Mouse (Mus musculus): ENCODE data around the gene Pitpnm1.

The Pitpnm1 gene

GRCm38 (mm10) chr19:4154437-4155222 is 54.8 kb downstream of the Pitpnm1 start:
- peak; percentile 46 to 58 for DNase-seq (ENCODE audit: low spot score in 2 of 2)

DNA sequence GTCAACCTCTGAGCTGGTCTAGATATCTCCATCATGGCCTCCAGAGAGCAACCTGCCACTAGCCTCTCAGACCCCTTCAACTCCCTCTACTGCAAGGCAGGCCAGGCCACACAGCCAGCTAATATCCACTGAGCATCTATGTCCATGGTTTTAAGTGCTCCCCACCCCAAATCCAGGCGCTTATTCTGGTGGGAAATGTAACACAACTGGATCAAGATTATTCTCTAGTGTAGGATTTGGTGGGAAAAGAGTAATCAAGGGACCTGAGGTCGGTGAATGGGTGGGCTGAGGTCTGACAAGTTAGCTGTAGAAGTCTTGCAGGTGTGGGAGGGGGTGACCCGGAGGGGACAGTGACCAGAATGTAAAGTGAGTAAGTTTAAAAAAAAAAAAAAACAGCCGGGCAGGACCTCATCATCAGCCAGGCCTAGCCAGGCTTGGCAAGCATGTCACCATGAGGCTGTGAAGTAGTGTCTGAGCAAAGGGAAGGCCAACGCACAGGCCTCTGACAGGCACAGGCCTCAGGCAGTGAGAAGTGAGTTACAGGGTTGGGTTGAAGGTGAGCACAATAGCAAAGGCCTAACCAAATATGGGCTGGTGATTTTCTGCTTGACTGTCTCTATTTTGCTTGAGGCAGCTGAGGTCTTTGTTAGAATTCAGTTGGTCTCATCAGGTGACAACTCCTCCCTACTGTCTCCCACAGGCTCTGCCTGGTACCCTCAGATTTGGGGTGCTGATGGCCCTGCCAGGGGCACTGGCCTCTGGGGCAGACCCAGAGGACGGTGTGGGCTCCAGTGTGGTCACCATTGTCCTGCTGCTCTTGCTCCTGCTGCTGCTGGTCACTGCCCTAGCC is 55.6 kb downstream of the Pitpnm1 start:
- DNase-seq (ENCODE audit: low spot score in 2 of 2): peak in 1 of 2 experiments; percentile 32

DNA sequence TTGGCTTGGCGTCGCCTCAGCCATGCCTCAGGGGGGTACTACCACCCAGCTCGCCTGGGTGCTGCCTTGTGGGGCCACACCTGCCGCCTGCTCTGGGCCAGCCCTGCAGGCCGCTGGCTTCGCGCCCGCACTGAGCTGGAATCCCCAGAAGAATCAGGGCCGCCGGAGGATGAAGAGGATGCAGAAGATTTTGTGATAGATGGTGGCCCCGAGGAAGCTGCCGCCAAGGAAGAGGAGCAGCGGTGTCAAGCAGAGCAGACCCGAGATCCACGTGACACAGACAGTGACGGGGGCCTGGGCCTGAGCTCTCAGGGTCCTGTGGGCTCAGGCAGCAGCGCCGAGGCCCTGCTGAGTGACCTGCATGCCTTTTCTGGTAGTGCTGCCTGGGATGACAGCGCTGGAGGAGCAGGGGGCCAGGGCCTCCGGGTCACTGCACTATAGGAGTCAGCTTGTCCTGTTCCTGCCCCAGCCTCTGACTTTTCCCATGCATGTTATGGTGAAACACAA is 56.3 kb downstream of the Pitpnm1 start:
- DNase-seq (ENCODE audit: low spot score in 2 of 2): no peak

DNA sequence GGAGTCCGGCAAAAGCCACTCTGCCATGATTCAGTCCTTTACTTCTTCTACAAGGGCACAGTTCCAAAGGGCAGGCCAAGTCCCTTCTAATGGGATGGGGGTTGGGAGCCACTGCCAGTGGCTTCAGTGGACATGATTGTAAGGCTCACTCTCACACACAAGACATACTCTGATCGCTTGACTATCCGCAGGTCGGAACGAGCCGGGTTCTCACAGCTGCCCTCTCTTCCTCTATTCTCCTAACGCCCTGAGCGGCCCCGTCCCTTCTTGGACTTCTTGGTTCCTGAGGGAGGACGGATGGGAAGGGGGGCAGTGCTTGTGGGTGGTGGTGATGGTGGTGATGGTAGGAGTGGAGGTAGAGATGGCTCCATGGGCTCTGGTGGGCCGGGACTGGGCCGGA is 57.0 kb downstream of the Pitpnm1 start:
- no peak for DNase-seq (ENCODE audit: low spot score in 2 of 2)

DNA sequence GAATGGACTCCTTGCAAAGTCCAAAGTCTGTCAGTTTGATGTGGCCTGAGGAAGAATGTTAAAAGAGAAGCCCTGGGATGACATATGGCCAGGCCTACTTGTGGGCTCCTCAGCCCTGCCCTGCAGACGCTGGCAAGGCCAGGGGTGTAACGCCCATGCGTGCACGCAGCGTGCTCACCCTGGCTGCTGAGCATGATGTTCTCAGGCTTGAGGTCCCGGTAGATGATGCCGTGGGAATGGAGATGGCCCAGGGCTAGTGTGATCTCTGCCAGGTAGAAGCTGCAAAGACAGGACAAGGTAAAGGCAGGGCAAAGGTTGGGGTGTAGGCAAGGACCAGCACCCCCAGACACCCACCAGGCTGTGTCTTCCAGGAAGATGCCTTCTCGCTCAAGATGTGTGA is 59.3 kb downstream of the Pitpnm1 start:
- DNase-seq (ENCODE audit: low spot score in 2 of 2): no peak

DNA sequence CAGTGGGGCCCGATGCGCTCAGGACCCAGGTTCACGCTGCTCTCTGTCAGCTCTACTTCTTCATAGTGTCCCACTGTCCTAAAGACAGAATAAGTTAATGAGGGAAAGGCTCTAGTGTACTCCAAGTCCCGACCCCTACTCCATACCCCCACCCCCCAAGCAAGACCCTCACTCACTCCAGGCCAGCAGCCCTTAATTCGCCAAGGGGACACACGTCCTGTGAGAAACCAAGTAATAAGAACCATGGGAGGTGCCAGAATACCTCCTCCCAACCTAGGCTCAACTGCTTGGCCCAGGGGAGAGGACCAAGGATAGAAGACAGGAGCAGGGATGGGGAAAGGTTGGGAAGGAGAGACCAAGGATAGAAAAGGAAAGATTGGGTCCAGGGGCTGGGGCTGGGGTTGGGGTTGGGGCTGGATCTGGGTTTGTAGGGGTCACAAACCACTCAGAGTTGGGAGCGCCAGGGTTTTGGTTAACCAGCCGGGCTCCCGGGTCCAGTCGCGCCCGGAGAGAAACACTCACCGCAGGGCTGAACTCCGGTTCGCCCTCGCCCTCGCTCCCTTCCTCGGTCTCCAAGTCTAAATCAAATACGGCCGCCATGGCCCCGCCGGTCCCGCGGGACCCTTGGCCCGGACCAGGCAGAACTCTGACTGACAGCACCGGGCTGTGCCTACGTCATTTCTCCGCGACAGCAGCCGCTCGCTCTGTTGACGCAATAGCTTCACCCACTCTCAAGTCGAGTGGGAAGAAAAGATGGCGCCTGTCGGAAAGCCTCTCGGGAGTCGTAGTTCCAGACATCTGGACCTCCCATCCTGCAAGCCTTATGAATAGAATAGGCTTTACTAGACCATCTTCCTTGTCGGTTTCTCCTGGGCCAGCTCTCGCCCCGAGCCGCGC is 63.1 kb downstream of the Pitpnm1 start, which contains the start of gene Rps6kb2:
TSS of gene Rps6kb2 (minus strand) at position 709 of the 897 bp plus-strand sequence.
- peak; percentile 89 to 94 for DNase-seq (ENCODE audit: low spot score in 2 of 2)

- no peak for DNase-seq (ENCODE audit: low spot score in 2 of 2)
These were observed 63.7 kb downstream of the Pitpnm1 start for GRCm38 (mm10) chr19:4163543-4163887.

Data from spleen, postnatal 14 days (tissue).